8 mouse cellular contexts compared by ENCODE assay signal in the genomic region with DNA sequence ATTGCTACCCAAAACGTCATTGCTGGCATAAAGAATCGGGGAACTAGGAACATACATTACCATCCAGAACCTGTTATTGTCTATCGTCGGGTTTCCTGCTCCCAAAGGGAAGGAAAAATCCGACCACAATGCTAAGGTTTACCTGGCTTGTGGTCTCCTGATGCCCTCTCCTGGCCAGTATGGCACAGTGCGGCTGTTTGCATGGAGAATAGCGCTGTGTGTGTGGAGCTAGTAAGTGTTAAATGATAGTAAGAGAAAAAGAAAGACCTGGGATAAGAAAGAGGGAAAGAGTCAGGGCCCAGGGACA. TPM values are rescaled to one million over a fixed set of nuclear protein-coding genes. Genes with fewer than 3 reads are reported as not detected.
DNase-seq lines count a peak whose midpoint lies in the region; ATAC-seq and TF ChIP-seq lines count a peak whose summit lies in the region.

No protein-coding gene starts in this region.

- peak; percentile 70 for DNase-seq in adrenal gland, postnatal 14 days
- DNase-seq in kidney, postnatal 14 days = peak; percentile 62
- DNase-seq in spleen, postnatal 14 days (ENCODE audit: low spot score in 2 of 2) = no peak

- peaks cover 2% of the 10 kb centered on the region; the same call in 1 of the 2 replicates for H3K27me3 ChIP-seq in ES-Bruce4 (ENCODE audit: control insufficient read depth, insufficient read depth, low read length, poor library complexity, severe bottlenecking)
- no peaks in the 10 kb centered on the region for H3K27me3 ChIP-seq in embryonic facial prominence, embryonic 12.5 days
- H3K27me3 ChIP-seq in heart, embryonic 15.5 days = no peaks in the 10 kb centered on the region
- no peaks in the 10 kb centered on the region for H3K27me3 ChIP-seq in liver, embryonic 16.5 days (ENCODE audit: control insufficient read depth, insufficient read depth, low read depth, low read length)
- peaks cover 7% of the 10 kb centered on the region; the same call in 1 of the 2 replicates for H3K27me3 ChIP-seq in neural tube, embryonic 13.5 days

- H3K4me1 ChIP-seq in ES-Bruce4 (ENCODE audit: control insufficient read depth, insufficient read depth, low read length) = no peaks in the 10 kb centered on the region
- no peaks in the 10 kb centered on the region for H3K4me1 ChIP-seq in embryonic facial prominence, embryonic 12.5 days
- 0 out of 2 replicates have a peak, but pooled peaks cover 5% of the 10 kb centered on the region for H3K4me1 ChIP-seq in heart, embryonic 15.5 days (replicated peaks)
- H3K4me1 ChIP-seq in liver, embryonic 16.5 days (ENCODE audit: control insufficient read depth, low read depth, low read length) = no peaks in the 10 kb centered on the region
- H3K4me1 ChIP-seq in neural tube, embryonic 13.5 days (replicated peaks) = peaks cover 8% of the 10 kb centered on the region; the same call in 1 of the 2 replicates

- peak overlapping the region; percentile 58 for H3K9ac ChIP-seq in ES-Bruce4 (ENCODE audit: low read depth, poor library complexity, severe bottlenecking)
- H3K9ac ChIP-seq in embryonic facial prominence, embryonic 12.5 days = no peak overlapping the region
- H3K9ac ChIP-seq in heart, embryonic 15.5 days = no peak overlapping the region
- no peak overlapping the region for H3K9ac ChIP-seq in liver, embryonic 16.5 days (ENCODE audit: low read depth, low read length)
- peak overlapping the region; percentile 43; the same call in 1 of the 2 replicates for H3K9ac ChIP-seq in neural tube, embryonic 13.5 days

- peak overlapping the region; percentile 41 for H3K4me3 ChIP-seq in ES-Bruce4 (ENCODE audit: low read depth, low read length)
- H3K4me3 ChIP-seq in embryonic facial prominence, embryonic 12.5 days = 0 out of 2 replicates have a peak overlapping the region, but pooled peaks have one; percentile 13
- peak overlapping the region; percentile 40 for H3K4me3 ChIP-seq in heart, embryonic 15.5 days
- no peak overlapping the region for H3K4me3 ChIP-seq in liver, embryonic 16.5 days (ENCODE audit: low read depth, low read length)
- H3K4me3 ChIP-seq in neural tube, embryonic 13.5 days = peak overlapping the region; percentile 28

- no peaks in the 10 kb centered on the region for H3K36me3 ChIP-seq in ES-Bruce4 (ENCODE audit: control insufficient read depth, insufficient read depth, low read length, poor library complexity, severe bottlenecking)
- H3K36me3 ChIP-seq in embryonic facial prominence, embryonic 12.5 days = no peaks in the 10 kb centered on the region
- no peaks in the 10 kb centered on the region for H3K36me3 ChIP-seq in heart, embryonic 15.5 days
- H3K36me3 ChIP-seq in liver, embryonic 16.5 days (ENCODE audit: control insufficient read depth, insufficient read depth) = no peaks in the 10 kb centered on the region
- H3K36me3 ChIP-seq in neural tube, embryonic 13.5 days = no peaks in the 10 kb centered on the region

- 0 out of 2 replicates have a peak, but pooled peaks have one; percentile 11 for TF ChIP-seq EP300 in ES-Bruce4 (IDR thresholded peaks at IDR 0.05; ENCODE audit: insufficient read depth, low read depth, low read length)

- 0 out of 2 replicates have a peak, but pooled peaks have one; percentile 52 for ATAC-seq in embryonic facial prominence, embryonic 12.5 days (ENCODE audit: insufficient number of reproducible peaks, insufficient read depth, low FRiP score, low TSS enrichment)
- peak; percentile 84 for ATAC-seq in heart, embryonic 15.5 days (replicated peaks; ENCODE audit: insufficient number of reproducible peaks, insufficient read depth, low FRiP score, low read depth)
- no peak for ATAC-seq in liver, embryonic 16.5 days (ENCODE audit: low read depth)
- peak; percentile 89 for ATAC-seq in neural tube, embryonic 13.5 days (ENCODE audit: low read depth)

- no peaks in the 10 kb centered on the region for H3K9me3 ChIP-seq in ES-Bruce4 (replicated peaks; ENCODE audit: control insufficient read depth, insufficient read depth, low read length, poor library complexity, severe bottlenecking)
- H3K9me3 ChIP-seq in embryonic facial prominence, embryonic 12.5 days = no peaks in the 10 kb centered on the region
- H3K9me3 ChIP-seq in heart, embryonic 15.5 days (replicated peaks) = no peaks in the 10 kb centered on the region
- H3K9me3 ChIP-seq in liver, embryonic 16.5 days (replicated peaks; ENCODE audit: control insufficient read depth, low read length) = no peaks in the 10 kb centered on the region
- H3K9me3 ChIP-seq in neural tube, embryonic 13.5 days = no peaks in the 10 kb centered on the region

- 2% methylated on average over 7 of the region's 7 CpGs for WGBS in embryonic facial prominence, embryonic 12.5 days
- WGBS in heart, embryonic 15.5 days = 2% methylated on average over 7 of the region's 7 CpGs
- under 1% methylated on average over 7 of the region's 7 CpGs for WGBS in liver, embryonic 16.5 days (ENCODE audit: insufficient replicate concordance)
- under 1% methylated on average over 7 of the region's 7 CpGs for WGBS in neural tube, embryonic 13.5 days

- peak overlapping the region; percentile 40 for H3K4me2 ChIP-seq in embryonic facial prominence, embryonic 12.5 days (replicated peaks)
- peak overlapping the region; percentile 62 for H3K4me2 ChIP-seq in heart, embryonic 15.5 days
- peak overlapping the region; percentile 39; the same call in 1 of the 2 replicates for H3K4me2 ChIP-seq in liver, embryonic 16.5 days (ENCODE audit: low read depth, low read length)
- peak overlapping the region; percentile 50 for H3K4me2 ChIP-seq in neural tube, embryonic 13.5 days

- TF ChIP-seq CTCF in ES-Bruce4 (IDR thresholded peaks at IDR 0.05; ENCODE audit: low read depth, low read length) = peak; percentile 94

- no peak for TF ChIP-seq POLR2A in ES-Bruce4 (IDR thresholded peaks at IDR 0.05; ENCODE audit: insufficient read depth, low read length)

- H3K27ac ChIP-seq in ES-Bruce4 (ENCODE audit: insufficient read depth, low read length) = no peak overlapping the region
- no peak overlapping the region for H3K27ac ChIP-seq in embryonic facial prominence, embryonic 12.5 days
- peak overlapping the region; percentile 20 for H3K27ac ChIP-seq in heart, embryonic 15.5 days
- H3K27ac ChIP-seq in liver, embryonic 16.5 days (ENCODE audit: low read length) = no peak overlapping the region
- H3K27ac ChIP-seq in neural tube, embryonic 13.5 days (replicated peaks) = peak overlapping the region; percentile 14; the same call in 1 of the 2 replicates

RNA-seq across cellular contexts. Expression of a gene that starts 17.5 kb away (rescaled TPM):
- polyA plus RNA-seq in ES-Bruce4 (2011; ENCODE audit: insufficient read depth, insufficient read length, low read depth, missing spikeins) = 1.8 and 2.0 TPM in 2 replicates
- 2.9 and 3.5 TPM in 2 replicates for total RNA-seq in adrenal gland, postnatal 14 days (2021)
- polyA plus RNA-seq in embryonic facial prominence, embryonic 12.5 days (2016; fragmentation: Nextera tagmentation; extraction: Ambion mirVana) = 13.6 and 13.7 TPM in 2 replicates
- 43.7 and 54.6 TPM in 2 replicates for polyA plus RNA-seq in heart, embryonic 15.5 days (2015; fragmentation: Nextera tagmentation; extraction: Ambion mirVana)
- 3.8 TPM in 2 replicates for polyA plus RNA-seq in liver, embryonic 16.5 days (2015; fragmentation: Nextera tagmentation; extraction: Ambion mirVana)
- polyA plus RNA-seq in neural tube, embryonic 13.5 days (2015; fragmentation: Nextera tagmentation; extraction: Ambion mirVana) = 25.0 and 28.8 TPM in 2 replicates

Comparison
In these comparisons a context has a peak if more than half of its experiments do, and no peak if none do; other contexts are left out.
1. H3K27ac ChIP-seq: peak in heart, embryonic 15.5 days (single experiment) and neural tube, embryonic 13.5 days (single experiment); none in ES-Bruce4 (single experiment), embryonic facial prominence, embryonic 12.5 days (single experiment) and liver, embryonic 16.5 days (single experiment).
2. H3K9ac ChIP-seq: peak in ES-Bruce4 (single experiment) and neural tube, embryonic 13.5 days (single experiment); none in embryonic facial prominence, embryonic 12.5 days (single experiment), heart, embryonic 15.5 days (single experiment) and liver, embryonic 16.5 days (single experiment).
3. DNase-seq: peak in adrenal gland, postnatal 14 days (single experiment) and kidney, postnatal 14 days (single experiment); none in spleen, postnatal 14 days (0 of 2).
4. Peak in every context shown above with its lines, with median percentiles within 50 percentile points of each other: H3K4me2 ChIP-seq.